Mouse (Mus musculus): Measurements from ENCODE around the gene Akna.

Gene Akna

DNA sequence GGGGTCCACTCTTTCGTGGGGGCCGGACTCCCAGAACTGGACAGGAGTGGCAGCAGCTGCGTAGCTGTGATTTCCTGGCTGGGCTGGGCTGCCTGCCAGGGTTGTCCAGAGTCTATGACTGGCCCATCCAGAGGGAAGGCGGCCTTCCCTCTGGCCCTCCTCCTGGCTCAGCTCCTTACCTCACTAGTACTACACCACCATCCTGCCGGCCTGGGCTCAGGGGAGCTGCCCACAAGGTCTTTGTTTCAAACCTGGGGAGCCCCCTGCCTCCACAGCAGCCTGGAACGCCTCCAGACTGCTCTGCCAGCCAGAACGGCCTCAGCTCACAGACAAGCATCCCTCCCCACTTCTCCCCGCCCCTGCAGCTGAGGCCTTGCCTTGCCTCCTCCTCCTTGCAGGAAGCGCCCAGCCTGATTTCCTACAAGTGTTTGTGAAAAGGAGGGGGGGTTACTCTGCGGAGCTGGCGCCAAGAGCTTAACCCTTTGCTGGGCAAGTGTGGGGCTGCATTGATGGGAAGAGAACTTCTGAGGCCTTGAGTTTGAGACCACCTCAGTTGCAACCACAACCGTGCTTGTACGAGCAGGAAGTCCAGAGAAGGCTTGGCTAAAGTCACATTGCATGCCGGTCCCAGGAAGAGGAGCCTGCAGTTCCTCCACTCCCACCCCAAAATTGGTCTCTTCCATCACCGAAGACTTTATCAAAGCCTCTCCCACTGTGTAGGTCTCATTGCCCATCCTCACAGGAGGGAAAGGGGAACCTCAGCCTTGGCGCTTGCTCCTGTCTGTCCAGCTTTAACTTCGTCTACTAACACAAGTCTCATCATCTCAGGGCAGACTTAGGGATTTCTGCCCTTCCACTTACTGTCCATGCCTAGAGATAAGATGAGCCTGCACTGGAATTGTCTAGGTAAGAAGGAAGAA, at the start of gene Akna:
Akna (minus strand) TSS at position 315 of the 920 bp plus-strand sequence.
- DNase-seq (ENCODE audit: low read depth, low spot score) = peak; percentile 91

DNA sequence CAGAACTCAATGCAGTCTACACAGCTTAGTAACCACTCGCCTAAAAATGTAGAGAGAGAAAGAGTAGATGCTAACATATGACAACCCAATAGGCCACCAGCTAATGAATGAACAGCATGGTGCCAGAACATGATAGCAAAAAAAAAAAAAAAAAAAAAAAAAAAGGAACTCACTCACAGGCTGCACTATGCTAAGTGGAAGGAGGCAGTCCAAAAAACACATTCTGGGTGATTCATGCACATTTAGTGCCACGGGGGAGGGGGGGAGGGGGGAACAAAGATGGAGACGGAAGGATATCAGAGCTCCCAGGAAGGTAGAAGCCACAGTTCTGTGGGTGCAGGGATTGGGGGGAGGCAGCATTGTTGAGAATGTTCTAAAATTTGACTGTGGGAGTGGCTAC, 49.4 kb upstream of the Akna start:
- DNase-seq (ENCODE audit: low read depth, low spot score) = no peak

DNA sequence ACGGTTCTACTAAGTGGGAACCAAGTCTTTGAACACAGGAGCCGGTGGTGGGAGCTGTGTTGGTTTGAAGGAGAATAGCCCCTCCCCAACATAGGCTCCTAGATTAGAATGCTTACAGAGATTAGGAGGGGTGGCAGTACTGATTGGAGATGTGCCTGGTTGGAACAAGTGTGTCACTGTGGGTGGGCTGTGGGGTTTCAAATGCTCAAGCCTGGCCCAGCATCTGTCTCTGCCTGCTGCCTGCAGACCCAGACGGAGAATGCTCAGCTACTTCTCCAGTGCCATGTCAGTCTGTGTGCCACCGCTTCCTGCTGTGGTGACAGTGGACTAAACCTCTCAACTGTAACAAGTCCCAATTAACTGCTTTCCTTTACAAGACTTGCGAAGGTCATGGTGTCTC, 47.4 kb upstream of the Akna start:
- DNase-seq (ENCODE audit: low read depth, low spot score) = no peak

DNA sequence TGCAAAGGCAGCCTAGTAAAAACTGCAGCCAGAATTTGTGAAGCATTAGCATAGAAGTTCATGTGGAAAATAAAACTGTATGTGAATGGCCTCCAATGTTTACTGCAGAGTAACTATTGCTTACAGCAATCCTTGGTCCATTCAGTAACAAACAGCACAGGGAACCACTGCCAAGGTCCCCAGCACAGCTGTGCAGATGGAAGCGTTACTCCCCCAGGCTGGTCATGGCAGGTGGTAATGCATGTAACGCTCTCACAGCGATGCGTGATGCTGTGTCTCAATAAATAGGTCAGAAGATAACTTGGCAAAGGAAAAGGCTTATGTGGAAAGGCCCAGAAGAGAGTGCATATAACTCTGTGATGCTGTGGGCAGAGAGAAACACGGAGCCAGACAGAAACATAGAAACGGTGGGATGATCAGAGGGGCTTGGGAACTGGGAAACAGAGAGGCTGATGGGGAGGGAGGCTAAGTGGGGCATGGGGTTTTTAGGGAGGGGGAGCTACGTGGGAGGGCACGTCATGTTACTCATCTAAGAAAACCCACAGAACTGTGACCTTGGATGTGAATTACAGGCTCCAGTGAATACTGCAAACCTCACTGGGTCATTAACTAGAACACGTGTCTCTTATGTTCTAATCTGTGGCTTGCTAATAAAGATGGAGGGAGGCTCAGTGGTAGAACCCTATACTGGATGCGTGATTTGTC, 41.4 kb upstream of the Akna start:
- no peak for DNase-seq (ENCODE audit: low read depth, low spot score)

DNA sequence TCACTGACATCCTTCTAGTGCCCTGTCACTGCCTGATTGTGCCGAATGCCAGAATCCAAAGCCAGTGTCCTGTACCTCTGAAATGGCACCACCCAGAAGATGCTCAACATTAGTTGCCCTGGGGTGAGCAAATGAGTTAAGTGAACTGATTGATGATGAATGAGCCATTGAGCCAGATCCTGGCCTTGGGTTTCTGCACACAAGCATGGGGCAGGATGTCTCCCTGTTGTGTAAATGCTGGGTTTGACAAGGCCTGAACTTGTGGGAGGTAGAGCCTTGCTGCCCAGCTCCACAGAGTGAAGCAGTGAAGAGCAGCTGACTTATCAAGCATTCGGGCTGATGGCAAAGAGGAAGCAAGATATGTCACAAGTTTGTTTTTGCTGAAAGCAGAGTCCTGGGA, 39.9 kb upstream of the Akna start:
- no peak for DNase-seq (ENCODE audit: low read depth, low spot score)

DNA sequence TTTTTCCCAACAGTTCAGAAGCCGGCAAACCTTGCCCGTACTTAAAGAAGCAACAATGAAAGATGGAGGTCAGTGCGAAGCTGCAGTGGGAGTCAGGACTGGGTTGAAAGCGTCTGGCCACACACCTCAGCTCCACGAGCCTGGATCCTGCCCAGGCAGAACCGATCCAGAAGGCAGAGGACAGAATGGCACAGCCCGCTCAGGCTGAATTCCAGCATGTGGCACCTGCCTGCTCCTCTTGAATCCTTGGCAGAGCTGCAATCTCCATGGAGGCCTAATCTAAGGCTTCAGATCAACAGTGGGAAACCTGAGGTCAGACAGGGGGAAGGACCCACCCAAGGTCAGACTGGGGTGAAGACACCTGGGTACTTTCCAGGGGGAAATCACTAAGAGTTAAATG, 38.5 kb upstream of the Akna start:
- no peak for DNase-seq (ENCODE audit: low read depth, low spot score)

DNA sequence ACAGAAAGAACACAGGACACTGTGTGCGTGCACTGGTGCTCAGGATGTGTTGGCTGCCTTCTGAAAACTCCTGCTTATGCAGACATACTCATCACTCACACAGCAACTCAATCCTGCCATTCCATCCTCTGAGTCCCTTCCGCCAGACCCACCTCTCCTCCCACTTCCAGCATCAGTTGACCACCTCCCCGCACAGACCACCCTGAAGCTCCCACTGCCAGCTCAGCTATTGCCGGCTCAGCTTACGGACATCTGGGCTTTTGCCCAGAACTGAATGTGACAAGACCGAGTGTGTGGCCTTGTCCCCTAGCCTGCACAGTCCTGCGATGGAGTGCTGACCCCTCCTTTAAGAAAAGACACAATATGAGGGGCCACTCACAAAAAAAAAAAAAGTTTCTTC, 37.1 kb upstream of the Akna start:
- DNase-seq (ENCODE audit: low read depth, low spot score) = no peak

DNA sequence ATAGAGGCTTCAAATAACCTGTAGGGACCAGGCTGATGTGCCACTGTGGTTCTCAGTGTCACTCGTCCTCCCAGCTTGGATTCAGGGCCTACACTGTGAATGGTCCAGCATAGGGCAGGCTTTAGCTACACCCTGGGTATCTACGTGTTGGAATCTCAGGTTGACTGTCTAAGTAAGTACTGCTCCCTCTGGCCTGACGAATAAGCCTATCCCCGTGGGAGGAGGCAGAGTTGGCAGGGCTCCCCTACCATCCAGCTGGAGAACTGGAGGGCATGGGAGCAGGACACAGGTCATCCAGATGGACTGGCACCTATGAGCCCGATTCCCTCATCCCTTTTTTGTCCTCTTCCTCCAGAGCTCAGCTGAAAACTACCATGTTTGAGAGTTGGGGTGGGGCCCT, 34.8 kb upstream of the Akna start:
- no peak for DNase-seq (ENCODE audit: low read depth, low spot score)

DNA sequence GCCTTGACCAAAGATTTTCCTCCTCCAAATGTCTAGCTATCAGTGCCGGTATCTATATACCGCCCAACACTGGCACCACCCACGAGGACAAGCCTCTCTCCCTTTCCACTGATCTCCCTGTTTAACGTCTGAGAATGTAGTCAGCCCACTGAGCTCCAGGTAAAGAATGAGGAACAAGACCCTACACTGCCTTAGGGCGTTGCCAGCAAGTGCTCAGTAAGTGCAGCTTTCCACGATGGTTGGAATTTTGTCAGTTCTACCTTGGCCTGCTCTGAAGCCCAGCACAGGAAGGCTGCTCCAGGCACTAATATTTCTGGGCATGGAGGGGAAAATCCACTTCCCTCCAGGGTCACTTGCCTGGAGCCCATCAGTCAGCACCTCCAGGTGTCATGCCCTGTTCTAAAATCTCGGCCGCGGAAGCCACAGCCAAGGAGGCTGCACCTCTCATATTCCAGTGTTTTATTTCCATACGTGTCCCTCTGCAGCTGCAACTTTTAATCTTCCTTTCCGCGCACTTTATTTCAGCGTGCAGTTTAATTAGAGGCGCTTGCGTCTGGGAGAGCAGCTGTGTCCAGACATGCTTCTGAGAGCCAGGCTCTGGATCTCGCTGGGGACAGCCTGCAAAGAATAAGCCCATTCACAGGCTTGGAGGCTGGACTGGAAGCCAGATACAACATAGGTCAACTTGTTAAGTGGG, 34.1 kb upstream of the Akna start:
- DNase-seq (ENCODE audit: low read depth, low spot score) = no peak

DNA sequence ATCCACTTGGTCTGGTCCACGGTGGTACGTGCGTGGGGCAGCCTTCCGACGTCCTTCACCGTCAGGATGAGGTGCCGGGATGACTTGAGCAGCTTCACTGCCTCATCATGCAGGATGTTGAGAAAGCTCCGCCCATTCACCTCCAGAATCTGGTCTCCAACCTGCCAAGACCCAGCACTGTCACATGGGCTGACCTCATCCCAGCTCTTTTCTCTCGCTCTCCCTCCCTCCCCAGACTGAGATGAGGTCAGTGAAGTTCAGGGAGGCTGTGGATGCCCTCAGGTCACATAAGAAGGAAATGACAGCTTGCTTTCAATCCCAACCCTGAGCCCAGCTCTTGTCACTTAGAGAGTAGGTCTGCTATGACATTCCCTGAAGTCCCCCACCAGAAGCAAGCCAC, 32.2 kb upstream of the Akna start:
- DNase-seq (ENCODE audit: low read depth, low spot score) = no peak

DNA sequence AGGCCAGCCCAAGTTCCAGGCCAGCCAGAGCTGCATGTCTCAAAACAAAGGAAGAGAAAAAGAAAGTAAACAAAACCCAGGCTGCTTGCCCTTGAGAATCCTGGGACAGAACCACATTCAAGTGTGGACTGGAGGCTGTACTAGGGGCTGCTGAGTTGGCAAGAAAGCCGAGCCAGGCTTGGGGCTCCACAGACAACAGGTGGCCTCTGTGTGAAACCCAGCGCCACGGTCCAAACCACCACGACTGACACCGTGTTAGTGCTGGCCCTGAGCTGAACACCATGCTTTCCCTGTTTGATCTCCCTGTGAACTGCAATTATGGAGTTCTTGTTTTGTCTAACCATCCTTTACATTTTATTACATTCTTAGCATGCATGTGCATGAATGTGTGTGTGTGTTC, 27.9 kb upstream of the Akna start:
- DNase-seq (ENCODE audit: low read depth, low spot score) = no peak

DNA sequence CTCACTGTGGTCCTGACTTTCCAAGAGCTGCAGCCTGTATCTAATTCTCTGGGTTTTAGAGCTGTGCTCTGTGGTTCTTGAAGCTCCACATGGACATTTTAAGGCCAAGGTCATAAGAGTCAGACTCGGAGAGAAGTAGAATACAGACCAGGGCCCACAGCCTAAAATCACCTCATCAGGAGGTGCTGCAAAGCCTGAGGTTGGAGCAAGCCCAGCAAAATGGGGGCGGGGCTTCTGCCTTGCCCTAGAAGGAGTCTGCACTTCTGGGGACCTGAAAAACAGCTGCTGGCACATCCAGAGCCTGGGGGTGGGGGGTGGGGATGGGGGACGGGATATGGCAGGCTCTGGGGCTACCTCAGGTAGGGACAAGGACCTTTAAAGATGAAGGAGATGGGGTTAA, 27.2 kb upstream of the Akna start:
- DNase-seq (ENCODE audit: low read depth, low spot score) = no peak

DNA sequence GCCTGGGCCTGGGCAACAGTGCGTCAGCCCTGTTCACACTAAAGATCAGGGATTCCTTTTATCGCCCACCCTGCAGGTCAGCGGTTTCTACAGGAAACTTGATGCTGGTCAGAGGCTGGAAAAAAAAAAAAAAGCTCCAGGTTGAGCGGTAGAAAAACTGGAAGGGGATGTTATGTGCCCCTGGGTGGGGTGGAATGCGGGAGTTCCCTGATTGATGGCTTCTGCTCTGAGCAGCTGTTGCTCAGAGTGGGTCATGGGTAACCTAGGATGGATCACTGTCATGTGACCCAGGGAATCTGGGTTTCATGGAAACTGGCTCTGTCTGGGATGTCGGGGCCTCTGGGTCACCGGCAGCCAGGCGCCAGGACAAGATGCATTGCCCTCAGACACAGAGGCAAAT, 23.2 kb upstream of the Akna start:
- DNase-seq (ENCODE audit: low read depth, low spot score) = no peak

DNA sequence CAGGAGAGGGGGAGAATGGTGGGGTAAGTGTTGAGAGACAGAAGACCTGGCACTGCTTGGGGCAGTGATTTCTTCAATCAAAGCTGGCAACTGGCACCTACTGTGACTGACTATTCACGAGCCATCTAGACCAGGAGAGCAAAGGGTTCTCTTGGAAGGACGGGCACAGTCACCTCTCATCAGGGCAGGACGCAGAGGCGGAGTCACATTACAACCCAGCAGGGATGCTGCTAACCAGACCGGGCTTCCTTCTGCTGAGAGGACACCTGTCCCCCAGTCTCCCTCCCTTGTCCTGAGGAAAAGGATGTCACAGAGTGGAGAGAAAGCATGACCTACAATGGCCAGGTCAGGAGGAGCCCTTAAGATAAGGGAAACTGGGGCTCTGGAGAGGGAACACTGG, 20.7 kb upstream of the Akna start:
- no peak for DNase-seq (ENCODE audit: low read depth, low spot score)

DNA sequence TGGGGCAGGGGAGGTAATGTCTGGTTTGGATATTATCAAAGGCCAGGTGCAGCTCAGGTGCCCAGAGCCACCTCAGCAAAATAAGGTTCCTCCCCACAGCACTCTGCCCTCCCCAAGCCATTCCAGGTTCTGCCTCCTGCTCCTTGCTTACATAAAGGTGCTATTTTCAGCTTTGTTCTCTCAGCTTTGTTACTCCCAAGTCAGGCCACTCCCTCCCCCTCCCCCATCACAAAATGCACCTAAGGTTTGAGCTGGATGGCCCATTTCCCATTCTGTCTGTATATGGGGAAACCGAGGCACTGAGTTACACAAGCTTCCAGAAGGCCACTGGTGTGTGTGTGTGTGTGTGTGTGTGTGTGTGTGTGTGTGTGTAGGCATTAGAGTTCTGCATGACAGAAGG, 20.1 kb upstream of the Akna start:
- no peak for DNase-seq (ENCODE audit: low read depth, low spot score)

DNA sequence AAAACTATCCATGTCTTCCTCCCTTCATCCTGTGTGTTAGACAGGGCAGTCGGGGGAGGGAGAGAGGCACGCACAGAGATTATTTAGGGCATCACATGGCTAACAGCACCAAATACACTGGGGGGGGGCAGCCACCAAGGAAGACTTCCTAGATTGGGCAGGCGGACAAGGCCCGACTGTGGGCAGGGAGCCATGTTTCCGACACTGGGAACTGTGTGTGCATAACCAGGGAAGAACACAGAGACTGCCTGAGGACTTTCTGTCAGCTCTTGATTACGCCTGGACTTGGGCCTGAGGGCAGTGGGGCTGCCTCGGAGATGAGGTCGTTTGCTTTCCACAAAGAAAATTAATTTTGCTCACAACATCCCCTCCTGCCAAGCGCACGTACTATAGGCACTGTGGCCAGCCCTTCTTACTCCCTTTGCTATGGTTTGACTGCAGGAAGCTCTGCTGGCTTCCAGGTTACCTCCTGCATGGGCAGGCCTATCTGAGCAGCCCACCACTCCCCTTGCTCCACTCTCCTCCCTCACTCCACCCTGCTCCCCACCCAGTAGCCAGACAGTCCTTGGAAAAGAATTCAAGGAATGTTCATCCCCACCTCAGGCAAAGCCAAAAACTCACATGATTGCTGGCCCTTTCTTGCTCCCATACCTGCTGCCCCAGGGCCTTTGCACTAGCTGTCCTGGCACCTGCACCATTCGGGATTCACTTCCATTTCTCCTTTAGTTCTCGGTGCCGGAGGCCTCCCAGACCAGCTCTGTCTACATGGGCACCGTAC, 17.2 kb upstream of the Akna start:
- no peak for DNase-seq (ENCODE audit: low read depth, low spot score)

DNA sequence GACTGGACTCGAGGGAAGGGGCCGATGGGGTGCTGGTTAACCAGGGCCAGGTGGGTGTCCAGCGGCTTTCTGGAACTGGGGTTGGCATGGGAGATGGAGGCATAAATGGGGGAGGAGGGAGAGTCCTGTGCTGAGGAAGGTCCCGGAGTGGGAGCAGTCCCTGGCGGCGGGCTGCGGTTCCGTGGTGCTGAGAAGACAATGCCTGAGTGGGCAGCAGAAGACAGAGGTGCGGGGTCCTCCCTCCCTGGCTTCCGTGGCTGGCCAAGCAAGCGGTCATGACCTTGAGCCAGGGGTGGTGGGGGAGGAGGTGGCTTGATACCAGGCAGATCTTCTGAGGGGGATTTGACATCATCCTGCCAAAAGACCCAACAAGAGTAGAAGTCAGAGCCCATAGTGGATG, 15.1 kb upstream of the Akna start:
- no peak for DNase-seq (ENCODE audit: low read depth, low spot score)

DNA sequence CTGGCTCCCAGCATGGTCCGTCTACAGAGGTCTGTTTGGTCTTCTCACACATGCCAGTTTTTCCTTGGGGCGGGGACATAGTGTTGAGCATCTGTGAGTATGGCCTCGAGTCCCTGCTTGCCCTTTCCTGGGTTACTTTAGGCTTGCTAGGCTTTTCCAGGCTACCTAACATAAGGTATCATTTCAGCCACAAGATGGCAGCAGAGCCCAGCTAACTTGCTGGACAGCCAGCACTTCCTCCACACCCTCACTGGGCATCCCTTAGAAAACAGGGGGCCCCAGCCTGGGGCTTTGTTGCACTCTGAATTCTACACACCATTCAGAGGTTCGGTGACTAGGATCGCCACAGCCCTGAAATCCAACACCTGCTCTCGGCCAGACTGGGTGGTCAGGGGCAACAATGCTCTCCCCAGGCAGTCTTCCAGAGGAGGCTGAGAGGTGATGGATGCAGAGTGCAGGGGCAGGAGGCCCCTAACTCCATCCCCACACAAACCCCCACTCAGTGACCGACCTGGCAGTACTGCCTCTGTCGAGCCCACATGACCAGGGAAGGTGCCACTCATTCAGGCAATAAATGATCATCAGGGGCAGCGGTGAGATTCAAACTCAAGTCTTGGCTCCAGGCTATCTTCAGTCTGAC, 14.3 kb upstream of the Akna start:
- peak; percentile 72 for DNase-seq (ENCODE audit: low read depth, low spot score)

DNA sequence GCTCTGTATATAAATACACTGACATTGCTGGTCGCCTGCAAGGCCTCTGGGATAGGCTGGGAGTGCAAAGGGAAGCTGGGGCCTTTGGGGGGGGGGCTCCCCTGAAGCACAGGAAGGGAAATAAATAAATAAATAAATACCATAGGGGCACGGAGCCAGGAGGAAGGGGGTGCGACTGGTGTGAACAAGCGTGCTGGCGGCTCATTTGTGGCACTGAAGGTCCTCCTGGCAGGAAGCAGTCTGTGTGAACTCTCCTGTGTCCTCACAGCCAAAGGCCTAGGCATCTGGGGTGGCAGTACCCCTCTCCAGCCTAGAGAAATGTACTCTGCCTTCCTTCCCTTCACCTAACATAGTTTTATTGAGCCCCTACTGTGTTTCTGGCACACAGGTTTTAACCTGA, 11.8 kb upstream of the Akna start:
- DNase-seq (ENCODE audit: low read depth, low spot score) = no peak

DNA sequence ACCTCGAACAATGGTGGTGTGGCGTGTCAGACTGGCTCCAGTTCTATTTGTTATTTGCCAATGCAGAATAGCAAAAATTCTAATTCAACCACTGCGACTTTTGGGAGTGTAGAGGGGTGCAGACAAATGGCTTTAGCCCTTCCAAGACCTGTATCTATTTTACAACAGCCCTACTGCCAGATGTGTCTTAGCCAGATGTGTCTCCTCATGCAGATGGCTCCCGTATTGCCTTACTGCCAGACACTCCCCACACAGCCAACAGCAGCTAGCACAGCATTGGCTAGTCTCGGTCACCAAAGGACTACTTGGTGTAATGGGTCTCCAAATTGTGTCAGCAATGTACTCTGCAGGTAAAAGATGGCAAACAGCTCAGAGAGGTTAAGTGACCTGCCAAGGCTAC, 8.1 kb upstream of the Akna start:
- no peak for DNase-seq (ENCODE audit: low read depth, low spot score)

DNA sequence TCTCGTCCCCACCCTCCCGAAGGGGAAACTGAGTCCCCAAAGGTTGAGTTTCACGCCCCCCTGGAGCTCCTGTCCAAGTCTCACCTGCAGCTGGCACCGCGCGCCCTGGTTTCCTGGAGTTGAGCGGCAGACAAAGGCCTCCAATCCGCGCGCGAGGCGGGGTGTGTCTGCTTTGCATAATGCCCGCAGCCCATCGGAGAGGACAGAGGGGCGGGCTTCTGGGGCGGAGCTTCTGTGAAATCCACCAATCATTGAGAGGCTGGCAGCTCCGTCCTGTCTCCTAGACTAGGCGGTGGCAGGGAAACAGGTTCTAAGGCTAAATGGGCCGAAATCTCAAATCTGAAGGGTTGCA, 7.4 kb upstream of the Akna start:
- peak; percentile 96 for DNase-seq (ENCODE audit: low read depth, low spot score)

Measured in CD4-positive helper T cell, adult 2 months (primary cell).